Mouse (Mus musculus) midbrain, embryonic 14.5 days (tissue): ENCODE data around the gene Tmem161b. TPM values are rescaled to one million over a fixed set of nuclear protein-coding genes. Genes with fewer than 3 reads are reported as not detected.
"Not testable (repeated sequence)": the region's sequence is repeated elsewhere in the genome, so short reads cannot be mapped to it uniquely, and the experiment has no call there.

ENCODE experiments used
- ATAC-seq: fragments of 200-750 bp; cut with Nextera tagmentation; 2 replicates; pipeline ENCODE4 v1.8.0; 2017; ENCODE audit warnings: moderate number of reproducible peaks, moderate library complexity; ENCODE audit not compliant: low FRiP score, low TSS enrichment
- DNase-seq: peaks from one replicate; pipeline ENCODE4 v3.0.0-alpha.2; 2015
- H3K27ac ChIP-seq: fragments of 300-500 bp; sonication (generic); replicated peaks from 2 replicates; pipeline ENCODE4 v1.5.1; 2014; ENCODE audit warnings: mild to moderate bottlenecking, low read depth, low read length, moderate library complexity
- H3K27me3 ChIP-seq: fragments of 300-500 bp; sonication (generic); 2 replicates; pipeline ENCODE4 v1.6.1; 2014; ENCODE audit warnings: low read length, control low read depth, mixed read lengths; ENCODE audit not compliant: control insufficient read depth, insufficient read depth
- H3K36me3 ChIP-seq: fragments of 300-500 bp; sonication (generic); 2 replicates; pipeline ENCODE4 v1.6.1; 2014; ENCODE audit warnings: low read length, control low read depth; ENCODE audit not compliant: control insufficient read depth, insufficient read depth
- H3K4me1 ChIP-seq: fragments of 300-500 bp; sonication (generic); 2 replicates; pipeline ENCODE4 v1.6.1; 2014; ENCODE audit warnings: mild to moderate bottlenecking, antibody characterized with exemption, low read length, control low read depth; ENCODE audit not compliant: control insufficient read depth, insufficient read depth
- H3K4me2 ChIP-seq: fragments of 300-500 bp; sonication (generic); 2 replicates; pipeline ENCODE4 v1.6.1; 2014; ENCODE audit warnings: mild to moderate bottlenecking, low read length, moderate library complexity
- H3K4me3 ChIP-seq: fragments of 300-500 bp; sonication (generic); replicated peaks from 2 replicates; pipeline ENCODE4 v1.5.1; 2014; ENCODE audit warnings: low read depth, low read length
- H3K9ac ChIP-seq: fragments of 300-500 bp; sonication (generic); replicated peaks from 2 replicates; pipeline ENCODE4 v1.6.1; 2014; ENCODE audit warnings: mild to moderate bottlenecking, low read length, moderate library complexity
- H3K9me3 ChIP-seq: fragments of 300-500 bp; sonication (generic); 2 replicates; pipeline ENCODE4 v1.6.1; 2016; ENCODE audit warnings: low read length, control low read depth, mixed read lengths; ENCODE audit not compliant: control insufficient read depth
- WGBS: fragments of 180-500 bp; shearing (Covaris S2); extraction: QIAGEN DNeasy Blood & Tissue Kit; methylation state at CpG from one replicate; pipeline ENCODE4 v1.1.7; 2014; 5-methylcytosine and 5-hydroxymethylcytosine counted together
- polyA plus RNA-seq: library from polyadenylated mRNA; unstranded; fragments of >200 nt; fragmentation: Nextera tagmentation; extraction: Ambion mirVana; gene quantifications from 2 replicates; pipeline ENCODE4 v1.2.1, GENCODE M21; 2014

Tmem161b gene
- polyA plus RNA-seq, 1 experiment from 2014 or later = 29.9 TPM

- H3K9ac ChIP-seq = no peak overlapping the region
- no peak for ATAC-seq
- no peak overlapping the region for H3K4me3 ChIP-seq
- no peaks in the 10 kb centered on the region for H3K27me3 ChIP-seq
- no peak overlapping the region for H3K27ac ChIP-seq
- H3K4me1 ChIP-seq = no peaks in the 10 kb centered on the region
- no peaks in the 10 kb centered on the region for H3K36me3 ChIP-seq
- no peak for DNase-seq
- H3K9me3 ChIP-seq = no peaks in the 10 kb centered on the region
- 65% methylated on average over 5 of the region's 5 CpGs for WGBS
- H3K4me2 ChIP-seq = no peak overlapping the region
Observed at GRCm38 (mm10) chr13:84251295-84251694, 29.2 kb downstream of the Tmem161b start.

- WGBS = 98% methylated on average over 1 of the region's 1 CpGs
- no peak for DNase-seq
- Histone ChIP-seq H3K27ac (no peak overlapping the region), H3K4me1 (no peaks in the 10 kb centered on the region), H3K9ac (no peak overlapping the region), H3K27me3 (no peaks in the 10 kb centered on the region), H3K4me3 (no peak overlapping the region), H3K9me3 (no peaks in the 10 kb centered on the region), H3K36me3 (peaks cover 4% of the 10 kb centered on the region; the same call in 1 of the 2 replicates), H3K4me2 (no peak overlapping the region)
- no peak for ATAC-seq
Observed at GRCm38 (mm10) chr13:84255047-84255446, 33.0 kb downstream of the Tmem161b start.

- WGBS = 100% methylated on average over 1 of the region's 1 CpGs
- not testable (repeated sequence) for H3K9ac ChIP-seq, H3K9me3 ChIP-seq, H3K4me2 ChIP-seq, H3K27ac ChIP-seq, H3K4me3 ChIP-seq, ATAC-seq, H3K4me1 ChIP-seq, H3K27me3 ChIP-seq, DNase-seq
- H3K36me3 ChIP-seq = peaks cover 24% of the 10 kb centered on the region
Observed at GRCm38 (mm10) chr13:84264418-84264817, 42.3 kb downstream of the Tmem161b start.

- ATAC-seq (no peak), DNase-seq (no peak)
- Histone ChIP-seq H3K9ac (no peak overlapping the region), H3K4me2 (no peak overlapping the region), H3K27me3 (no peaks in the 10 kb centered on the region), H3K36me3 (peaks cover 7% of the 10 kb centered on the region; the same call in 1 of the 2 replicates), H3K4me1 (no peaks in the 10 kb centered on the region), H3K27ac (no peak overlapping the region), H3K9me3 (no peaks in the 10 kb centered on the region), H3K4me3 (no peak overlapping the region)
- 97% methylated on average over 5 of the region's 5 CpGs for WGBS
Observed at GRCm38 (mm10) chr13:84276246-84276645, 54.1 kb downstream of the Tmem161b start.

GRCm38 (mm10) chr13:84280352-84280751 lies 58.3 kb downstream of the Tmem161b start:
- peaks cover 8% of the 10 kb centered on the region; the same call in 1 of the 2 replicates for H3K36me3 ChIP-seq
- no peaks in the 10 kb centered on the region for H3K27me3 ChIP-seq
- H3K4me1 ChIP-seq = 0 out of 2 replicates have a peak, but pooled peaks cover 7% of the 10 kb centered on the region
- no peak for DNase-seq
- no peak overlapping the region for H3K4me3 ChIP-seq
- no peaks in the 10 kb centered on the region for H3K9me3 ChIP-seq
- WGBS = 92% methylated on average over 4 of the region's 4 CpGs
- no peak overlapping the region for H3K27ac ChIP-seq
- no peak overlapping the region for H3K4me2 ChIP-seq
- H3K9ac ChIP-seq = no peak overlapping the region
- no peak for ATAC-seq

- no peak overlapping the region for H3K4me2 ChIP-seq
- no peaks in the 10 kb centered on the region for H3K9me3 ChIP-seq
- no peak overlapping the region for H3K9ac ChIP-seq
- H3K27me3 ChIP-seq = no peaks in the 10 kb centered on the region
- DNase-seq (no peak), ATAC-seq (no peak)
- 0 out of 2 replicates have a peak, but pooled peaks cover 11% of the 10 kb centered on the region for H3K4me1 ChIP-seq
- H3K27ac ChIP-seq = no peak overlapping the region
- H3K4me3 ChIP-seq = no peak overlapping the region
- peaks cover 12% of the 10 kb centered on the region for H3K36me3 ChIP-seq
Observed at GRCm38 (mm10) chr13:84282966-84283365, 60.9 kb downstream of the Tmem161b start.

GRCm38 (mm10) chr13:84284764-84285558 lies 62.9 kb downstream of the Tmem161b start:
- ATAC-seq (peak; percentile 95), DNase-seq (peak; percentile 81)
- WGBS = 5% methylated on average over 7 of the region's 7 CpGs
- H3K9me3 ChIP-seq = no peaks in the 10 kb centered on the region
- H3K9ac ChIP-seq = 0 out of 2 replicates have a peak overlapping the region, but pooled peaks have one; percentile 20
- no peak overlapping the region; the same call in 1 of the 2 replicates for H3K4me3 ChIP-seq
- no peaks in the 10 kb centered on the region for H3K27me3 ChIP-seq
- peak overlapping the region; percentile 84 for H3K27ac ChIP-seq
- peaks cover 12% of the 10 kb centered on the region for H3K36me3 ChIP-seq
- H3K4me2 ChIP-seq = peak overlapping the region; percentile 40
- 0 out of 2 replicates have a peak, but pooled peaks cover 11% of the 10 kb centered on the region for H3K4me1 ChIP-seq

- H3K4me3 ChIP-seq = no peak overlapping the region; the same call in 1 of the 2 replicates
- H3K27me3 ChIP-seq = no peaks in the 10 kb centered on the region
- 0 out of 2 replicates have a peak, but pooled peaks cover 11% of the 10 kb centered on the region for H3K4me1 ChIP-seq
- H3K36me3 ChIP-seq = peaks cover 12% of the 10 kb centered on the region
- 3% methylated on average over 3 of the region's 3 CpGs for WGBS
- H3K27ac ChIP-seq = peak overlapping the region; percentile 84
- no peaks in the 10 kb centered on the region for H3K9me3 ChIP-seq
- H3K4me2 ChIP-seq = peak overlapping the region; percentile 40
- ATAC-seq = peak; percentile 89
- H3K9ac ChIP-seq = 0 out of 2 replicates have a peak overlapping the region, but pooled peaks have one; percentile 20
- no peak for DNase-seq
Observed at GRCm38 (mm10) chr13:84285559-84285945, 63.5 kb downstream of the Tmem161b start.
